Mouse (Mus musculus) cerebellum, postnatal 36 days (tissue): Measurements from ENCODE around the gene Csf1.
"Not testable (repeated sequence)": the region's sequence is repeated elsewhere in the genome, so short reads cannot be mapped to it uniquely, and the experiment has no call there.

Source experiments
- DNase-seq, 2 experiments: peaks; one replicate each; pipeline ENCODE4 v3.0.0; 2021 to 2022; ENCODE audit warnings: mixed read lengths in 2 of 2

Gene Csf1

DNA sequence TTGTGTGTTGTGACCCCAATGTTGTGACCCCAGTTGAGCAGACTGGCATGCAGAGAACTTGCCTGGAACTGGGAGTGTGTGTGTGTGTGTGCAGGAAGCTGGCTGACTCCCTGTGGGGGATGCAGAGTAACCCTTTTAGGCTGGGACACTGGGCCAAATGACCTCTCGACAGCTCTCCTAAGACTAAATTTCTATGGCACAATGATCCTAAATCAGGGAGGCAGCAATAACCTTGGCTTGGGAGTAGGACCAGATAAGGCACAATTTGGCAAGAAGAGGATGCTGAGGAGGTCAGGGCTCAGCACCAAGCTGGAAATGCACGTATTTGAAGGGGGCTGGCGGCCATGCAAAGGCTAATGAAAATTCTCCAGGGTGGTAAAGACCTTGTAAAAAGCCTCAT is 14.2 kb downstream of the Csf1 start:
- DNase-seq = no peak

DNA sequence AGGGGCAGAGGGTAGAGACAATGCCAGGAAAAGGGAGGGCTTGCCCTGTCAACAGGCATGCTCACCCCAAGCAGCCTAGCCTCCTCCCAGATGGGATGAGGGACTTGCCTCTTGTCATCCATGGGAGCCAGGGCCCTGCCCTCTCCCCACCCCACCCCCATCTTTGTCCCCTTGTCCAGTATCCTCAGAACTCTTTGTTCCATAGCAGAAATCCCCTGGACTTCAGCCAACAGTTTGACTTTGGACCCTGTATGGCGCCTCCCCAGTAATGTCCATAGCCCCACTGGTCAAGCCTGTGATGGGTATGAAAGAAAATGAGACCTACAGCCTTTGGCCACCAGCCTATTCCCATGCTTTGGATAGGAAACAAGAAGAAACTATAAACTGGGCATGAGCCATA is 16.6 kb downstream of the Csf1 start:
- DNase-seq = no peak

DNA sequence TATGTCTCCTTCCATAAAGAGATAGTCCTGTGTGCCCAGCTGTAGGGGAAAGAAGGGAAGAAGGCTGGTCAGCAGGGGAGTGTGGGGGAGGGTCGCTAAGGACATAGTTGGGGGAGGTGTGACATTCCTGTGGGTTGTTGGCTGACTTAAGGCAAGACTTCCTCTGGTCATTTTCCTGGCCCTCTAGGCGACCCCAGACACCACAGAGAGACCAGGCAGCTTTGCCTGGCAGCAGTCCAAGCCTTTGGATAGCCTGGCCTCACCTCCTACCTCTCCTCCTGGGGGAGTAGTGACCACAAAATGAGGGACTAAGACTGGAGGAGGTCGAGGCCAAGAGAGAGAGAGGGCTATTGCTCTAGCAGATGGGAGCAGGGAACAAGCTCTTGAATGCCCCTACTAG is 17.2 kb downstream of the Csf1 start:
- no peak for DNase-seq

DNA sequence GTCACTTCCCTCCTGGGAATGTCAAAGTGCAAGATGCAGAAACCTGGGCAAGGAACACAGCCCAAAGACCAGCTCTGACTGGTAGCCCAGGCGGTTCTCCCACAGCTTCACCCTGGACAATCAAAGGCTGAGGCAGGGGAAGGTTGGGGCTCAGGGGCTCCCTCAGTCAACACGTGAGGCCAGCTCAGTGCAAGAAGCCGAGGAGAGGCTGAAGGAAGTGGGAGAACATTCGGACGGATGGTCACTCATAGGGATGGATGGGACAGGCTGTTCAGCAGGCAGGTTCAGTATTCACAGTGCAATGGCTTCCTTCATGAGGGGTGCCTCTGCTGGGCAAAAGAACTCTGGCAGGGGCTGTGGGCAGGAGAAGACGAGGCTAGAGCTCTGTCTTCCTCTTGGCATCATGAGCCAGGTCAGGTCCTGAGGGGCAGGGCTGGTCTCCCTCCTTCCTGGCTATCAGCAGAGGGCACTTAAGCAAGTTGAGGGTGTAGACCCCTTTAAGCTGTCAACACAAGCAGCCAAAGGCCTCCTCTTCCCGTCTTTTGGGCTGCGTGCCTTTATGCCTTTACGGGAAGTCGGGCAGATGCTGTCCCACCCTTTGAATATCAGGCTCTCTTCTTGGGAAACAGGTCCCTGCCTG is 18.1 kb downstream of the Csf1 start:
- no peak for DNase-seq

DNA sequence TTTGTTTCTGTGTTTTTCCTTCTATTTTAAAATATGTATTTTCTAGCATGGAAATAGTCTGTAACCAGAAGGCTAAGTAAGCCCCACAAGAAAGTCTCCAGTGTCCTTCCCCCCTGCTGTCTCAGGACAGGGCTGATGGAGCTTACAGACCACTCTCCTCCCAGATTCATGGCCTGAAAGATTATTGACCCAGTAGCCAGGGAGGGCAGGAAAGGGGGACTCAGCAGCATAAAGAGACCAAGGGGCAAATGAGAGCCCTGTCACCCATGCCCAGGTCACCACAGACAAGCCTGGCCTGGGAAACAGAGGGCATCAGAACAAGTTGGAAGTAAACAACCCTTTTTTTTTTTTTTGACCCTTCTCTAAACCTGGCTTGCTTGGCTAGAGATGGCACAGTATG is 18.9 kb downstream of the Csf1 start:
- no peak for DNase-seq

DNA sequence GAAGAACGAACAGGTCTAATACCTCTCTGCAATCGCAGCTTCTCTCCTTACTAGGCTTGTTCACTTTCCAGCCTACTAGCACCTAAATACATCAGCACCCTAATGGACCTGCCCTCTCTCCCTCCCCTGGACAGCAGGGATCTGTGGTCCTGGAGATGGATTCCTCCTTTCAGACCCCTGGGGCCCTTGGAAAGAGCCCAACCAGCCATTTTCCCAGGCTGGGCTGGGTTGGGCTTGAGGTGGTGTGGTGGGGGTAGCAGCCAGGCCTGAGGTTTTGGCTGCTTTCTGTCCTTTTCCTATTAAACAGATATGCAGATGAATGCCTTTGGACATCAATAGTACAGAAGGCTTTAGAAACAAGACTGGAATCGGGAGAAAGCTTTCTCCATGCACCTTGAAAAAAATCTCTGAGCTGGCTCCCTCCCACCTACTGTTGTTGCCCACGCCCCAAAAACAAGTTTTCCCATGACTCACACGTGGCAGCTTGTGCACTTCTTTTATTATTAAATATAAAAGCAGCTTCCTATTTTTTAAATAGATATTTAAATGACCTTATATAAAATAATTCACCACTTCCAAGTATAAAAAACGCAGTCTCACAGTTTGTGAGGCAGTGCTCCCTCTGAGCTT is 19.6 kb downstream of the Csf1 start:
- no peak for DNase-seq

DNA sequence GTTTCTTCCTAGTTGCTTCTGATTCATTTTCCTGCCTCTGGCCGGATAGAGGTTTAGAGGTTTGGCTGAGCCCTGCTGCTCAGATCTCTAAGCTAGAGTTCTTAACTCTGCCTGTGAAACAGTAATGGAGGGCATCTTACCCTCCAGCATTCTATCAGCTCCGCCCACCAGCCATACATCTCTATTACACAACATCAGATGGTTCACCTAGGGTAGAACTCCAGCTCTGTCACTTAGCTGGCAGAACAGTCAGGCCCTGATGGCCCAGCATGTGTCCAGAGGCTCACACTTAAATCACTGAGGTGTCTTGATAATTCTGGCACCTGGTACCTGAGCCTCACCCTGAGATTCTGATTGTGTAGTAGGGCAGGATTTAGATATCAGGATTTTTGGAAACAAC is 20.3 kb downstream of the Csf1 start:
- no peak for DNase-seq

DNA sequence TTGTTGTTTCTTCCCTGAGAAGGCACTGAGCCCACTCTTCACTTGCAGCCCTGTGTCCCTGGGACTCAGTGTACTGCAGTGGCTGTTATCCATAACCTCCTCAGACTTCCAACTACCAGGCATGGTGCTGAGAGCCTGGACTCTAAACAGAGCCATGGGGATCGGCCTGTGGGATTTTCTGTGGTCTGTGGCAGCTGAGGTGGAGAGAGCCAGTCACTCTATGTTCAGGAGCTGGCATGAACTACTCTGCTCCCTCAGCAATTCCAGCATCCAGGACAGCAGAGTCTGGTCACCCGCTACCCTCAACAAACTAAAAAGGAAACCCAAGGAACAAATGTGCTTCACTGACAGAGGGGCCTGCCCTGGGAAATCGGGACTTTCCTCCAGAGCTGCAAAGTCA is 20.8 kb downstream of the Csf1 start:
- DNase-seq = no peak

DNA sequence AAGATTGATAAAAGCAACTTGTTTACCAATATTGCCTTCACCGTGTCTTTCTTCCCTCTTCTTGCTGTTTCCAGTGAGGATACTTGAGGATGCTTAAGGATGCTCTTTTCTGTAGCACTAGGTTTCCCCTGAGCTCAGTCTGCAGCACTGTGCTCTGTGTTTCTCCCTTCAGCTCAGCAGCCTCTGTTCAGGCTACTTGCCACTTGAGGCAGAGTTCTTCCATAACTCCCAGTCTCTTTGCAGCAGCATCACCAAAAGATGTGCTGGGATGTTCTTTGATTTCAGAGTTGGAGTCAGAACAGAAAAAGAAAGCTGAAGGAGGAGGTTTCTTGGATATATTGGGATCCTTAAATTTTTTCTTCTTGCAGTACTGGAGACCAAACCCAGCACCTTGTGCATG is 21.6 kb downstream of the Csf1 start:
- DNase-seq = no peak

DNA sequence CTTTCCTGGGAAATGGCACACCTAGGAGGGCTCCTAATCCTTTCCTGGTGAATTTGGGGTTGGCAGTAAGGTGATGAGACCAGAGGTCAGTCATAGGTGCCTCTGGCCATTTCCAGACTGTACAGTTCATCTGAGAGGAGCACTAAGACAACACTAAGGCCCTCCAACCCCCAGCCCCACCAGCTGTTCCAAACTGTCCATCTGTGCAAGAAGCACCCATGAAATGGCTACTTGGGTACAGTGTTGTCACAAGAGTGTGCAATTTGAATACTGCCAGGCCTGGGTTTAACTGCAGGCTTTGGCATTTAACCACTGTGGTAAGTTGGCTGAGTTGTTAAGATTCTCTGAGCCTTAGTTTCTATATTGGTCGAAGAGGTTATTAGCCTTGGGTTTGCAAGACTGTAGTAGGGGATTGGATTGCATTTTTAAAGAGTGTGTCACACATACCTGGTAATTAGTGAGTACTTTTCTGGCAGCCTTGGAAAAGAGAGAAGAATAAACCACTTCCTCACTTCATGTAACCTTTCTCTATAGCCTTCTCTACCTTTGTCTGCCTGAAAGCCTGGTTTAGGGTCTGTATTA is 22.6 kb downstream of the Csf1 start:
- no peak for DNase-seq

DNA sequence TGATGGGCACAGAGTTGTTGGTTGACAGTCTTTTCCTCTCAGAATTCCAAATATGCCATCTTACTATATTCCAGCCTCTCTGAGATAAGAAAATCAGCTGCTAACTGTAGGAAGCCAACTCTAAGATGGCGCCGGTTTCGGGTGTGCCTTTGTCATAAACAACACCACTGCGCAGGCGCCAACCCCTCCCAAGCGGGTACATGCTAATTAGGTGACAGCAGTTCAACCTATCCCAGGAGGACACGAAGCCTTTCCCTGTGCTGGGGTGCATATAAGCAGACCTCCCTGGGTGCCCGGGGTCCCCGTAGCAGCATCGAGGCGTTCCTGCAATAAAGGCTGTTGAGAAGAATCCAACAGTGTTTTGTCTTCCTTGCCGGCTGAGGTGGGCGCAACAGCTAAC is 24.6 kb downstream of the Csf1 start:
- not testable (repeated sequence) for DNase-seq

DNA sequence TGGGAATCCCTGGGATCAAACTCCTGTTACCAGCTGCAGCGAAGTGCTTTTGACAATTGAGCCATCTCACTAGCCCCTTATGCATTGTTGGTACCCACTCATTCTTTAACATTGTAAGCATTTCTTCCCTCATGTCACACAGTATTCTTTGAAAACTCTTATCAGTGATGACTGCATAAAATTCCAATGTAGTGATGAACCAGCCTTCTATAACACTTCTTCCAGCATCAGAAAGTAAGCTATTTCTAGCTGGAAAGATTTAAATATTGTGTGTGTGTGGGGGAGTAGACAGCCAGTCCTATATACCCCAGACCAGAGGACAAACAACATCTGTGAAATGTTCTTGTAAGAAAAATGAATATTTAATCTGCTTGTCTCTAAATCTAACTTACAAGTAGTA is 26.9 kb downstream of the Csf1 start:
- no peak for DNase-seq

DNA sequence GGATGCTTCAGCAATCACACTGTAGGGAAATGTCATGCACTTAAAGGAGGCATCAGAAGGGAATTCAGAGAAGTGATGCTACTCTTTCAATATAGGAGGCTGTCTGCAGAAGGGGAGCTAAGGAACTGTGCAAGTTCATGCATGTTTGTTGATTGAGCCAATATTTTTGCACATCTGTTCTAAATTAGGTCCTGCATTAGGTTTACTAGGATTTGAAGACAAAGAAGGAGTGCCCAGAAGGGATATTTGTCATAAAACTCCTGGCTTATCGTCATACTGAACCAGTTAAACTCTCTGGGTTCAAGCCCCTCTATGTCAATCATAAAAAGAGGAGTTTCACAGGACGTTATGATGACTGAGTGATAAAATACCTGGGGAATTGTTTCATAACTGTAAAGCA is 30.0 kb downstream of the Csf1 start:
- no peak for DNase-seq

DNA sequence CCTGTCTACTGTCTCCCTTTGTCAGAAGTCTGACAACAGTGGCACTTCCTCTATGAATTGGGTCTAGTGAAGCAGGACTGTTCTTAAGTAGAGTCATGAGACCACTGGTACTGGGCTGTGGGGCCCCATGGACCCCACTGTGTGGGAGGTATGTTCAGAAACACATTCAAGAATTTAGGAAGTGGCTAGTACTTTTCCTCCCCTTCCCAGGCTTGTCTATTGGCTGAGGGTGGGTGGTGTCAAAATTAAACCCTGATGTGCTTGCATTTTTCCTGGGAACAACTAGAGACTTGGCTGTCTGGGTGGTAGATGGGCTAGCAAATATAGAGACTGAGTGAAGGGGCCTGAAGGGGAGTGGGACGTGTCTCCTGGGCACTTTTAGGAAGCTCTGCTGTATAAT is 31.8 kb downstream of the Csf1 start:
- no peak for DNase-seq

DNA sequence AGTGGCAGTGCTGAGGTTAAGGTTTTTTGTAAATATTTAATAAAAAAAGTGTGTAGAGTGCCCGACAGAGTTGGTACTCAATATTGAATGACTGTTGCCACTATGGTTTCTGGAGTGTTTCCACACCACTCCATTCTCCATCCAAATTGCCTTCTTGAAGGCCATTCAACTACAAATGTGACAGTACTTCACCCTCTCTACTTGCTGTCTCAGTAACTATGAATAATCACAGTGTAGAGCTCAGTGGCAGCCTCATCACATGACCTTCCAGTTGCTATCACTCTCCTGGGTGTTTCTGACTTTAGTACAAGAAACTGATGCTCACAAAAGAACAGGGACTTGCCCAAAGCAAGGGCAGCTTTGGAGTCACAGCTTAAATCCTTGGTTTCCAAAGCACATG is 44.3 kb downstream of the Csf1 start:
- DNase-seq = no peak

DNA sequence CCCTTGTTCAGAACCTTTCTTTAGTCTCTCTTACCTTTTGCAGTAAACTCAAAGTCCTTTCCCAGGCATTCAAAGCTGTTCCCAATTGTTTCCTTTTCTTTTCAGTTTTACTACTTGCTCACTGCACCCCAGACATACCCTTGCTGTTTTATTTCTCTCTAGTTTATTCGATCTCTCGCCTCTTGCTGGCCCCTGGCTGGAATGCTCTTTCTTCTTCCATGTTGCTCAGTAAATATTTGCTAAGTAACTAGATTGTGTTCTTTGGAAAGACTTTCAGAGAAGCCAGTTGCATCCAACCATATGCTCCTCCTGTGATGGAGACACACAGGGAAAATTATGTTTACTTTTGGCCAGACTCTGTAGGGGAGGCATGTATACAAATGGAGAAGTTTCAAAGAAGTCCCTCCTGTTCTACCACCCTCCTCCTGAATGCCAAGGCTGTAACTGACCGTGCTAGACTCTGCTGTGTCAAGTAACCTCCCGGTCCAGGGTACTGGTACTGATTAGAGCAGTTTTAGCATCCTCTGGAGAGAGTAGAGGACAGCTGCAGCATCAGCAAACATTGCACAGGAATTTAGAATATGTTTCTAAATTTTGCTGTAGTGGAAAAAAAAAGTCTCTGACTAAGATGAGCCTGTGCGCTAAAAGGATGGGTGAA is 45.9 kb downstream of the Csf1 start:
- no peak for DNase-seq

DNA sequence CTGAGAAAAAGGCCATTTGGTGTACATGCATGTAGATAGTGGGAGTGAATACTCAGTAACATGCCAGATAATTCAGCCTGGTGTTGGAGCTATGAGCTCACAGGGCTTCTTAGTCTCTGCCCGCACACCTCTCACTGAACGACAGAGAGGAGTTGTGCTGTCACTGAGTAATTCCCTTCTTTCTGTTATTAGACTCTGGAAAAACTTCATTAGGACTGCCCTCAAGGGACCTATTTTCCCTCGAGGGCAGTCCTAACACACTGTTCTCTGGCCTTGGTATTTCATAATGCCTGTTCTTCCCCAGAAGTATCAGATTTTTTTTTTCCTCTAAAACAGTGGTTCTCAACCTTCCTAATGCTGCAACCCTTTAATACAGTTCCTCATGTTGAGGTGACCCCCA is 48.2 kb downstream of the Csf1 start:
- DNase-seq = no peak

DNA sequence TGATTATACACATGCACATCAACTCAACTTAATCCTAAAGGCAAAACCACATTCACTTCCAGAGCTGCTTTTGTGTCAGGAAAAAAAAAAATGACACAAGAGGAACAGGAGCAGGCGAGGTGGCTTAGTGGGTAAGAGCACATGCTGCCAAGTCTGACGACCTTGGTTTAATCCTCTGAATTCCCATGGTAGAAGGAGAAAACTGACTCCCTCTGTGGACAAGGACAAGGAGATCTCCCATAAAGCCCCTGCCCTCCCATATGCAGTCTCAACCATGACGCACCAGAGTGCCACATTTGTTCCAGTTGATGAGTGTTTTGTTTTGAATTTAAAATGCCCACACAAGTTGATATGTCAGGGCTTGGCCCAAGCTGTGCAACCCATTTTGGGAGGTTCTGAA is 51.1 kb downstream of the Csf1 start:
- no peak for DNase-seq

DNA sequence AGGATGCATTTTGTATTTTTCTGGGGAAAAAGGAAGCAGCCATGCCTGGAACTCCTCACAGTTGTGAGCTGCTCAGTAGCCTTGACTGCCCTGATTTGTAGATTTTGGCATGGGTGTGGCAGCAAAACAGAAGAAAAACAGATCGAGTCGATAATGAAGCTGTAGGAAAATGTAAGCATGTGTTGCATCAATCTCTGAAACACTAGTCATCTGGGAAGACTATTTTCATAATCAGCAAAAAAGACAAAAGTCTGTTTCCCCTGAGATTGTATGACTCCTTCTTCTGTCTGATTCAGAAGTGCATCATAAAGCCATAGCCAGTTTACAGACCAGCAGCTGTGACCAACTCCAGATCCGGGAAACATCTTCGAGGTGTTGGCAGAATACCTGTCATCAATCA is 53.0 kb downstream of the Csf1 start:
- no peak for DNase-seq

DNA sequence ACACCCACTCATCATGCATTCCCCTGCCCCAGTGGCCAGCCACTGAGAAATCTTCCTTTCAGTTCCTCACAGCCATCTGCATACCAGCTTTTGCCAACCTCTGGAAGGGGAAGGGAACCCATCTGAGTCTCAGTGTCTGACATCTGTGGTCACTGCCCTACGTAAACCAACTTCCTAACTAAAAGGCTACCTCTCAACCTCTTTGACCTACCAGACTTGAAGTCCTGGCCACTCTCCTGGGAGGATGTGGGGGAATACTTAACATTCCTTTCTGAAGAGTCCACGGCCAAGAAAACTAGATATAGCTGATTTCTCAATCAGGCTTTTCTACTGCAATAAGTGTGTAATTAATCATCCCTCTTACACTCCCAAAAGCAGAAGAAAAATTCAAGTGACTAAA is 54.1 kb downstream of the Csf1 start:
- no peak for DNase-seq

DNA sequence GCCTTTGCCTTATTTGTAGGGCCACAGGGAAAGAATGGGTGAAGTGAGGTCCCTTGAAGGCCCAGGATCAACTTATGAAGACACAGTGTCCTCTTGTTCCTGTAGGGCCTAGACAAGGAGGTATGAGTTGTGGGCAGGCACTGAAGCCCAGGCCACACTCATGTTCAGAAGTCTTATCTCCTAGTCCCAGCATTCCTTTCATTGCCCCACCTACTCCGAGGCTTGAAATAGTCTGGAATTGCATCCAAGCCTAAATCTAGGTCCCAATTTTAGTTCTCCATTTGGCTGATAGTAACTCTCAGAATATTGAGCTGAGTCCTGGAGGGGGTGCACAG is 55.9 kb downstream of the Csf1 start:
- DNase-seq = no peak

DNA sequence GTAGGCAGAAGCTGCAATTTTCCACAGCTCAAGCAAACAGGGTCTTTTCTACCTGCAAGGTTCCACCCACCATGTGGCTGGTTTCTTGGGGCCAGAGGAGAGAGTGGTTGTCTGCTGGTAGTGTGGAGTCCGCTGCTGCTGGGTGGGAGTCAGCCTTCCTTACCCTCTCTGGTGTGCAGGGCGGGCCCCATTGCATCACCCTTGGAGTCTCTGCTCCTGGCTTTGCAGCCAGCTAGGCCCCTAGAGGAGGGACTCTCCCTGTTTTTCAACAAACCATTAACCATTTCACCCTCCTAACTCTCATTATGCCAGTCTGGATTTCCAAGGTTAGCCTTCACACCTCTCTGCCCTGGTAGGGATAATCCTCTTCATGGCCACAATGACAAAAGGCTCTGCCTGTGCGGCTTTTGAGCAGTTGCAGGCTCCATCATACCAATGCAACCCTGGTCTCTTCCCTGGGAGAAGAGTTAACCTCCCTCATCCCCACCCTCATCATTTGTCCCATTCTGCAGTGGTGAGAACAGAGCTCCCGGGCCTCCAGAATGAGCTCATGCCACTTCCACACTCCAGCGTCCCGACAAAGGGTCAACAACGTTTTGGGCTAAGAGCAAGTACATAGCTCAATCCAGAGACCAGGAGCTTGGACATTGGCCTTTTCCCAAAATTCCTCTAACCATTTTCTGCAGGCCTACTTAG is 56.4 kb downstream of the Csf1 start:
- DNase-seq = no peak

DNA sequence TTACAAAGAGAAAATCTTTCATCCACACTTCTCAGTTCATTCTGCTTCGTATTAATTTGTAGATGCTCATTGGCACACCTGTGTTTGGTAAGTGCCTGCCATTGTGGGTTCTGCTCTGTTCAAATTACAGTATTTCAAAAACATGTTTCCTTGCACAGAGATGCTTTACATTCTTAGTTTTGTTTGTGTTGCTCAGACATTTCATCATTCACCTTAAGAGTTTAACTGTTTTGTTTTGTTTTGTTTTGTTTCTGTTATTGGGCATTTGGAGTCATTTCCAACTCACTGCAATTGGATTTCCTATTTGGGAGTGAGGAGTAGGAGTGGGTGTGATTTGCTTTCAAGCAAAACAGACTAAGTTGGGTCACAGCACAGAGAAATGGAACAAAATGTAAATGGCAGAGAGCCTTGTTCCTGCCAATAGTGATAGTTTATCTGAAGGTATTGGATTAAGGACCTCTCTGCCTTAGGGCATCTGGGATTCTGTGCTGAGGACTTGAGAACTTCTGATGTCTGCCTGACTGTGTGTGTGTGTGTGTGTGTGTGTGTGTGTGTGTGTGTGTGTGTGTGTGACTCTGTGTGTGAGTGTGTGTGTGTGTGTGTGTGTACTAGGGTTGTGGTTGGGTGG is 58.4 kb downstream of the Csf1 start:
- no peak for DNase-seq
